Mouse (Mus musculus): Measurements from ENCODE around the gene Parp4. TPM values are rescaled to one million over a fixed set of nuclear protein-coding genes. Genes with fewer than 3 reads are reported as not detected.
A peak's percentile ranks its signal among the peaks of the same experiment; 100 is the strongest.

Gene Parp4
- polyA plus RNA-seq (2012; rRNA removed), result 1.4 and 2.3 TPM in 2 replicates

- TF ChIP-seq POLR2A (IDR thresholded peaks at IDR 0.05; ENCODE audit: borderline replicate concordance, extremely low read depth, insufficient read depth, insufficient read length, poor library complexity, severe bottlenecking) (no peak), CTCF (IDR thresholded peaks at IDR 0.05; ENCODE audit: borderline replicate concordance, extremely low read depth, insufficient read depth, insufficient read length) (no peak)
- peak; percentile 51 for DNase-seq (ENCODE audit: low read depth)
Observed at GRCm38 (mm10) chr14:56575416-56575815, at the start of gene Parp4, which contains the start of gene Cenpj. Gene Parp4 (plus strand): TSS chr14:56575619. Gene Cenpj (minus strand): TSS chr14:56575425.

DNA sequence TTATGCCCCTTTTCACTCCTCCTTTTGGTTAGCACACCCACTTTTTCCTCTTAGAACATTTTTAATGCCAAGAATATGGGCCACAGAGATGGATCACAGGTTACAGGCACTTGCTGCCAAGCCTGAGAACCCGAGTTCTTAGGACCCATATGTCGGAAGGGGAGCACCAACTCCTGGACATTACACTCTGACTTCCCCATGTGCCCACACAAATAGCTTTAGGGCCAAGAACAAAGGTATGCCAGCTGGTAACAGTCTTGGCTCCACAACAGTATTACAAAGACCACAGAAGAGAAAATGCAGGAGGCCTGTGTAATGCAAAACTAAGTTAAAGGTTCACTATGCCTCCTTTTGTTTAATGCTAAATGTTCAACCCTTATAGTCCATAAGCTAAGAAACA is 44.6 kb upstream of the Parp4 start:
- DNase-seq (ENCODE audit: low read depth), result no peak
- TF ChIP-seq CTCF (IDR thresholded peaks at IDR 0.05; ENCODE audit: borderline replicate concordance, extremely low read depth, insufficient read depth, insufficient read length) (no peak), POLR2A (IDR thresholded peaks at IDR 0.05; ENCODE audit: borderline replicate concordance, extremely low read depth, insufficient read depth, insufficient read length, poor library complexity, severe bottlenecking) (no peak)

DNA sequence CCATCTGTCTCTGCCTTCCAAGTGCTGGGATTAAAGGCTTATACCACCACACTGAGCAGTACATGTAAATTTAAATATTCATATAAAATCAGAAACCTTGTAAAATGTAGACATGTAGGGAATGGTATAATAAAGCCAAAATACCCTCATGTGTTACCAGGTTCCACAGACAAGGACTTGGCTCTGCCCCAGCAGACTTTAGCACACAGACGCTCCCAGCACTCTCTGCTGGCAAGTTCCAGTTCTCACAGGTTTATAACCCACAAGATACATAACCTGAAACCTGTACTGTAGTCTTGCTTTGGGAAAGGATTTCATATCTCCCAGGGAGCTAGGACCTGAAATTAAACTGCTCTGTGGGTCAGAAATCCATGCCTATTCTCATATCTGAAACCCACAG is 30.5 kb upstream of the Parp4 start:
- TF ChIP-seq POLR2A (IDR thresholded peaks at IDR 0.05; ENCODE audit: borderline replicate concordance, extremely low read depth, insufficient read depth, insufficient read length, poor library complexity, severe bottlenecking) (no peak), CTCF (IDR thresholded peaks at IDR 0.05; ENCODE audit: borderline replicate concordance, extremely low read depth, insufficient read depth, insufficient read length) (no peak)
- DNase-seq (ENCODE audit: low read depth), result peak; percentile 19

- DNase-seq (ENCODE audit: low read depth), result no peak
- no peak for TF ChIP-seq CTCF (IDR thresholded peaks at IDR 0.05; ENCODE audit: borderline replicate concordance, extremely low read depth, insufficient read depth, insufficient read length)
- no peak for TF ChIP-seq POLR2A (IDR thresholded peaks at IDR 0.05; ENCODE audit: borderline replicate concordance, extremely low read depth, insufficient read depth, insufficient read length, poor library complexity, severe bottlenecking)
Observed at GRCm38 (mm10) chr14:56545491-56545890, 29.9 kb upstream of the Parp4 start.

DNA sequence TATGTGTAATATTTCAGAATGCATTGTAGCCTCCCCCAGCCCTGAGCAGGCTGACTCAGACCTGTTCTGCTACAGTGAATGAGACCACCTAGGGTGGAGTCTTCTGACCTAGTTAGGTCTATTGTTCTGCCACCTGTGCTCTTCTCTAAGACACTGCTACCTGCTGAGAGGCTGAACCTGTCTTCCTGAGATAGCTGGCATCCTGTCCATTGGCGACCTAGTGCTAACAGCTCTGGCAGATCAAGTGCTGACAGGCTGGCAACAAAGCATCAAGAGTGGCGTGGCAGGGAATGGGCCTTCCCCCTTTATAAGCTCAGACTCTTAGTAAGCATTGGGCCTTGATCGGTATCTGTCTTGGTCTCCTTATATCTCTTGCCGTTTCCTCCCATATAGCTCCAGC is 24.5 kb upstream of the Parp4 start:
- TF ChIP-seq CTCF (IDR thresholded peaks at IDR 0.05; ENCODE audit: borderline replicate concordance, extremely low read depth, insufficient read depth, insufficient read length), result no peak
- no peak for TF ChIP-seq POLR2A (IDR thresholded peaks at IDR 0.05; ENCODE audit: borderline replicate concordance, extremely low read depth, insufficient read depth, insufficient read length, poor library complexity, severe bottlenecking)
- DNase-seq (ENCODE audit: low read depth), result no peak

DNA sequence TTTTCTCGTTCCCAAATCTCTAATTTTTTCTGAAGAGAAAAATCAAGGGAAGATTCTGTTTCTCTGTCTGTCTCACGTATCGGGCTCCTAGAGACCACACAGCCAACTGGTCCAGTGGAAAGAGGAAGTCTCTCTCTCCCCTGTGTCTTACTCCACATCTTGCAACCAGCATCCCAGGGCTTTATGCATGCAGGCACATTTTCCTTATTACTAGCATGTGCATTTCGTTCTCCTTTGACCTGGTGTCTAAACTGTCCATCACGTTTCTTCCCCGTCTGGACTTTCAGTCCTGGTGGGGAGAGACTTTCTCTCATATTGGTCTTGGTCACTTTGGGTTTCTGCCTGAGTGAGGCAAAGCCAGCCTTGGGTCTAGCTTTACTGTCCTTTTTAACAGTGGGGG is 22.5 kb upstream of the Parp4 start:
- TF ChIP-seq POLR2A (IDR thresholded peaks at IDR 0.05; ENCODE audit: borderline replicate concordance, extremely low read depth, insufficient read depth, insufficient read length, poor library complexity, severe bottlenecking) (no peak), CTCF (IDR thresholded peaks at IDR 0.05; ENCODE audit: borderline replicate concordance, extremely low read depth, insufficient read depth, insufficient read length) (no peak)

DNA sequence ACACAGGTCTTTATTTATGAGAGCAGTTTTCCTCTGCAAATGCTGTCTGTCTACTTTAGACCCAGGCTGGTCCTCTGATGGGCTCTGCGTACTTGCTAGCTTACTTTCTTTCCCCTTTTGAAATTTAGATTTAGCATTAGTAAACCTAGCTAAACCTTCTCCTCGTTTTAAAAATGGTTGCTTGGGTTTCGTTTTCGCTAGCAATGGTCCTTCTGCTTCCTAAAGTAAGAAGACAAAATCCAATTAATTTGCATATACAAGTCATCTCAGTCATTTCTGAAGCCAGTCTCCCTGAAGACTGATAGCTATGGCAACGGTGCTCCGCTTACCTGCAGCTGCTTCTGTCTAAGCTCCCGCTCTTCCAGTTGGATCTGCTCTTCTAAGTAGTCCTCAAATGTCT is 22.1 kb upstream of the Parp4 start:
- DNase-seq (ENCODE audit: low read depth), result no peak
- TF ChIP-seq POLR2A (IDR thresholded peaks at IDR 0.05; ENCODE audit: borderline replicate concordance, extremely low read depth, insufficient read depth, insufficient read length, poor library complexity, severe bottlenecking) (no peak), CTCF (IDR thresholded peaks at IDR 0.05; ENCODE audit: borderline replicate concordance, extremely low read depth, insufficient read depth, insufficient read length) (no peak)

More for the DNA sequence above, 22.5 kb upstream of the Parp4 start:
- DNase-seq (ENCODE audit: low read depth), result no peak

DNA sequence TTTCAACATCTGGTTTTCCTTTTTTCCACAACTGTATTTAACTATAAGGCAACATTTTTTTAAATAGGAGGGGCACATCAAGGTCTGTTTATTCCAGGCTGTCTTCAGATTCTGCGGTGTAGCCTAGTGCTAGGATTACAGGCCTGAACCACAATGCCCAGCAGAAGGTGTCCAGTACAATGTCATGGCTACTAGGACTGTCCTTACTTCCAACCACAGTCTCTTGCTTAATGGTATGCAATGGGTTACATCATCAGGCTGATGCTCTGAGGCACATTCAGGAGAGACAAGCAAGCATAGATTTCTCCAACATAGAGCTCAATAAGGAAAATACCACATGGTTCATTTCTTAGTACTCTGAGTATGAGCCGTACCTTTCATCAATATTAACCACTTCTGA is 20.7 kb upstream of the Parp4 start:
- DNase-seq (ENCODE audit: low read depth), result no peak
- TF ChIP-seq POLR2A (IDR thresholded peaks at IDR 0.05; ENCODE audit: borderline replicate concordance, extremely low read depth, insufficient read depth, insufficient read length, poor library complexity, severe bottlenecking) (no peak), CTCF (IDR thresholded peaks at IDR 0.05; ENCODE audit: borderline replicate concordance, extremely low read depth, insufficient read depth, insufficient read length) (no peak)

GRCm38 (mm10) chr14:56559134-56559533 is 16.3 kb upstream of the Parp4 start:
- no peak for DNase-seq (ENCODE audit: low read depth)
- TF ChIP-seq POLR2A (IDR thresholded peaks at IDR 0.05; ENCODE audit: borderline replicate concordance, extremely low read depth, insufficient read depth, insufficient read length, poor library complexity, severe bottlenecking) (no peak), CTCF (IDR thresholded peaks at IDR 0.05; ENCODE audit: borderline replicate concordance, extremely low read depth, insufficient read depth, insufficient read length) (no peak)

- no peak for TF ChIP-seq CTCF (IDR thresholded peaks at IDR 0.05; ENCODE audit: borderline replicate concordance, extremely low read depth, insufficient read depth, insufficient read length)
- TF ChIP-seq POLR2A (IDR thresholded peaks at IDR 0.05; ENCODE audit: borderline replicate concordance, extremely low read depth, insufficient read depth, insufficient read length, poor library complexity, severe bottlenecking), result no peak
- no peak for DNase-seq (ENCODE audit: low read depth)
Observed at GRCm38 (mm10) chr14:56567476-56567875, 7.9 kb upstream of the Parp4 start.

- DNase-seq (ENCODE audit: low read depth), result no peak
- TF ChIP-seq CTCF (IDR thresholded peaks at IDR 0.05; ENCODE audit: borderline replicate concordance, extremely low read depth, insufficient read depth, insufficient read length), result no peak
Observed at GRCm38 (mm10) chr14:56569041-56569440, 6.4 kb upstream of the Parp4 start.

GRCm38 (mm10) chr14:56571310-56572093 is 3.9 kb upstream of the Parp4 start:
- TF ChIP-seq CTCF (IDR thresholded peaks at IDR 0.05; ENCODE audit: borderline replicate concordance, extremely low read depth, insufficient read depth, insufficient read length), result no peak
- TF ChIP-seq POLR2A (IDR thresholded peaks at IDR 0.05; ENCODE audit: borderline replicate concordance, extremely low read depth, insufficient read depth, insufficient read length, poor library complexity, severe bottlenecking), result peak; percentile 35; the same call in 1 of the 2 replicates
- peak; percentile 99 for DNase-seq (ENCODE audit: low read depth)
